Mouse (Mus musculus) forebrain, embryonic 16.5 days (tissue): ENCODE measurements around the gene Cdiptos. TPM values are rescaled to one million over a fixed set of nuclear protein-coding genes. Genes with fewer than 3 reads are reported as not detected.

Source experiments
- ATAC-seq: fragments of 200-750 bp; cut with Nextera tagmentation; 2 replicates; pipeline ENCODE4 v1.8.0; 2017; ENCODE audit warnings: mild to moderate bottlenecking, moderate library complexity
- H3K27ac ChIP-seq: fragments of 300-500 bp; sonication (generic); 2 replicates; pipeline ENCODE4 v1.5.1; 2014; ENCODE audit warnings: low read length, control low read depth
- H3K27me3 ChIP-seq: fragments of 300-500 bp; sonication (generic); replicated peaks from 2 replicates; pipeline ENCODE4 v1.6.1; 2014; ENCODE audit warnings: low read length; ENCODE audit not compliant: control insufficient read depth, insufficient read depth
- H3K36me3 ChIP-seq: fragments of 300-500 bp; sonication (generic); 2 replicates; pipeline ENCODE4 v1.6.1; 2014; ENCODE audit not compliant: control insufficient read depth, insufficient read depth
- H3K4me1 ChIP-seq: fragments of 300-500 bp; sonication (generic); replicated peaks from 2 replicates; pipeline ENCODE4 v1.6.1; 2014; ENCODE audit warnings: low read length; ENCODE audit not compliant: control insufficient read depth, insufficient read depth
- H3K4me2 ChIP-seq: fragments of 300-500 bp; sonication (generic); 2 replicates; pipeline ENCODE4 v1.6.1; 2014; ENCODE audit warnings: mild to moderate bottlenecking, low read length, control low read depth
- H3K4me3 ChIP-seq: fragments of 300-500 bp; sonication (generic); replicated peaks from 2 replicates; pipeline ENCODE4 v1.5.1; 2014; ENCODE audit warnings: mild to moderate bottlenecking, low read length, control low read depth
- H3K9ac ChIP-seq: fragments of 300-500 bp; sonication (generic); replicated peaks from 2 replicates; pipeline ENCODE4 v1.6.1; 2014; ENCODE audit warnings: low read depth, low read length, control low read depth
- H3K9me3 ChIP-seq: fragments of 300-500 bp; sonication (generic); 2 replicates; pipeline ENCODE4 v1.6.1; 2016; ENCODE audit warnings: low read length; ENCODE audit not compliant: control insufficient read depth
- WGBS: fragments of 180-500 bp; shearing (Covaris S2); extraction: QIAGEN DNeasy Blood & Tissue Kit; methylation state at CpG from one replicate; pipeline ENCODE4 v1.1.7; 2014; 5-methylcytosine and 5-hydroxymethylcytosine counted together
- polyA plus RNA-seq: library from polyadenylated mRNA; unstranded; fragments of >200 nt; fragmentation: Nextera tagmentation; extraction: Ambion mirVana; gene quantifications from 2 replicates; pipeline ENCODE4 v1.2.1, GENCODE M21; 2015

Cdiptos gene
- polyA plus RNA-seq, 1 experiment from 2014 or later, result 1.2 TPM

- Histone ChIP-seq H3K4me1 (0 out of 2 replicates have a peak, but pooled peaks cover 3% of the 10 kb centered on the region), H3K36me3 (no peaks in the 10 kb centered on the region), H3K9me3 (no peaks in the 10 kb centered on the region), H3K27me3 (no peaks in the 10 kb centered on the region), H3K9ac (no peak overlapping the region), H3K4me2 (no peak overlapping the region), H3K27ac (no peak overlapping the region), H3K4me3 (no peak overlapping the region)
- 60% methylated on average over 5 of the region's 5 CpGs for WGBS
- ATAC-seq, result no peak
Measured at GRCm38 (mm10) chr7:126923999-126924398, 51.9 kb downstream of the Cdiptos start.

GRCm38 (mm10) chr7:126922624-126923060, 53.3 kb downstream of the Cdiptos start, which contains the start of gene Tmem219:
Tmem219 (minus strand) TSS chr7:126922917.
- Histone ChIP-seq H3K36me3 (no peaks in the 10 kb centered on the region), H3K27ac (0 out of 2 replicates have a peak within 1 kb of the TSS, but pooled peaks have one; percentile 10), H3K4me3 (no peak within 1 kb of the TSS), H3K4me2 (no peak within 1 kb of the TSS), H3K27me3 (no peaks in the 10 kb centered on the region), H3K9ac (no peak within 1 kb of the TSS), H3K4me1 (0 out of 2 replicates have a peak, but pooled peaks cover 3% of the 10 kb centered on the region), H3K9me3 (no peaks in the 10 kb centered on the region)
- peak; percentile 65 for ATAC-seq
- 9% methylated on average over 5 of the region's 5 CpGs for WGBS

Other genes starting within 250 kb of the Cdiptos start
- gene Mapk3, start 216.5 kb downstream of the Cdiptos start, polyA plus RNA-seq, result 98.2 and 100.0 TPM in 2 replicates
- 1.3 and 2.6 TPM in 2 replicates for gene Gdpd3, start 209.8 kb downstream of the Cdiptos start, polyA plus RNA-seq
- gene Ypel3, start 199.1 kb downstream of the Cdiptos start, polyA plus RNA-seq, result 199 and 202 TPM in 2 replicates
- 0.73 and 0.86 TPM in 2 replicates for gene Tbx6, start 194.6 kb downstream of the Cdiptos start, polyA plus RNA-seq
- 196 and 202 TPM in 2 replicates for gene Ppp4c, start 183.6 kb downstream of the Cdiptos start, polyA plus RNA-seq
- gene Fam57b, start 178.4 kb downstream of the Cdiptos start, polyA plus RNA-seq, result 32.8 and 40.4 TPM in 2 replicates
- gene 4930451I11Rik, start 144.5 kb downstream of the Cdiptos start, polyA plus RNA-seq, result not detected in 2 replicates
- gene Doc2a, start 128.7 kb downstream of the Cdiptos start, polyA plus RNA-seq, result 10.8 and 14.3 TPM in 2 replicates
- 25.6 and 28.1 TPM in 2 replicates for gene Hirip3, start 114.1 kb downstream of the Cdiptos start, polyA plus RNA-seq
- gene Ino80e, start 113.7 kb downstream of the Cdiptos start, polyA plus RNA-seq, result 95.1 and 97.9 TPM in 2 replicates
- gene Taok2, start 91.4 kb downstream of the Cdiptos start, polyA plus RNA-seq, result 55.3 and 65.6 TPM in 2 replicates
- gene Tmem219, start 53.2 kb downstream of the Cdiptos start, polyA plus RNA-seq, result 33.3 and 37.3 TPM in 2 replicates
- gene Kctd13, start 47.2 kb downstream of the Cdiptos start, polyA plus RNA-seq, result 131 and 132 TPM in 2 replicates
- gene Asphd1, start 26.5 kb downstream of the Cdiptos start, polyA plus RNA-seq, result 4.8 and 8.5 TPM in 2 replicates
- gene Sez6l2, start 25.5 kb downstream of the Cdiptos start, polyA plus RNA-seq, result 26.1 and 30.6 TPM in 2 replicates
- 115 and 122 TPM in 2 replicates for gene Cdipt, start 184 bp downstream of the Cdiptos start, polyA plus RNA-seq
- gene Mvp, start 38.5 kb upstream of the Cdiptos start, polyA plus RNA-seq, result 3.0 and 3.7 TPM in 2 replicates
- not detected in 2 replicates for gene Pagr1b, start 40.4 kb upstream of the Cdiptos start, polyA plus RNA-seq
- gene Pagr1a, start 41.3 kb upstream of the Cdiptos start, polyA plus RNA-seq, result 22.9 and 39.8 TPM in 2 replicates
- gene Gm42742, start 45.0 kb upstream of the Cdiptos start, polyA plus RNA-seq, result 54.8 and 74.1 TPM in 2 replicates
- gene Prrt2, start 45.1 kb upstream of the Cdiptos start, polyA plus RNA-seq, result 21.1 and 29.9 TPM in 2 replicates
- 57.9 and 58.8 TPM in 2 replicates for gene Maz, start 50.9 kb upstream of the Cdiptos start, polyA plus RNA-seq
- gene Kif22, start 66.4 kb upstream of the Cdiptos start, polyA plus RNA-seq, result 52.9 and 61.2 TPM in 2 replicates
- gene Zg16, start 111.2 kb upstream of the Cdiptos start, polyA plus RNA-seq, result not detected in 2 replicates
- gene AI467606, start 115.3 kb upstream of the Cdiptos start, polyA plus RNA-seq, result 1.5 and 1.9 TPM in 2 replicates
- gene Qprt, start 146.1 kb upstream of the Cdiptos start, polyA plus RNA-seq, result 0.28 and 1.0 TPM in 2 replicates
- 0.09 TPM in 1 of 2 replicates, not detected in the other for gene Spn, start 161.7 kb upstream of the Cdiptos start, polyA plus RNA-seq
- gene Cd2bp2, start 220.0 kb upstream of the Cdiptos start, polyA plus RNA-seq, result 88.2 and 91.0 TPM in 2 replicates
- 24.9 and 31.0 TPM in 2 replicates for gene Tbc1d10b, start 232.4 kb upstream of the Cdiptos start, polyA plus RNA-seq
- 4.1 and 8.3 TPM in 2 replicates for gene Mylpf, start 232.8 kb upstream of the Cdiptos start, polyA plus RNA-seq